Mouse (Mus musculus) lung, adult 2 months (tissue): Measurements from ENCODE around the gene B3gnt2. TPM values are rescaled to one million over a fixed set of nuclear protein-coding genes. Genes with fewer than 3 reads are reported as not detected.
A peak's percentile ranks its signal among the peaks of the same experiment; 100 is the strongest.

Experiments used
- DNase-seq: peaks from one replicate; pipeline ENCODE4 v3.0.0; 2022
- H3K4me1 ChIP-seq: fragments of 200-500 bp; 2 replicates; pipeline ENCODE4 v1.6.1; 2011; ENCODE audit warnings: low read length; ENCODE audit not compliant: control insufficient read depth, insufficient read depth
- H3K4me3 ChIP-seq: fragments of 200-500 bp; replicated peaks from 2 replicates; pipeline ENCODE3; 2011; ENCODE audit warnings: low read depth, mild to moderate bottlenecking, control low read depth, low read length; ENCODE audit errors: extremely low read depth
- CTCF ChIP-seq: fragments of 200-500 bp; IDR thresholded peaks from 2 replicates; pipeline ENCODE4 v1.5.1; 2011; ENCODE audit warnings: mild to moderate bottlenecking, low read length, control low read depth; ENCODE audit not compliant: insufficient read depth
- POLR2A ChIP-seq: fragments of 200-500 bp; IDR thresholded peaks from 2 replicates; pipeline ENCODE4 v1.6.1; 2011; ENCODE audit warnings: low read depth, mild to moderate bottlenecking, control low read depth, low read length, borderline replicate concordance; ENCODE audit errors: extremely low read depth
- WGBS: fragments of 180-500 bp; shearing (Covaris S2); methylation state at CpG from one replicate; pipeline ENCODE4 v1.1.7; 2018; 5-methylcytosine and 5-hydroxymethylcytosine counted together
- polyA plus RNA-seq: library from polyadenylated mRNA; depleted of rRNA; stranded (reverse); fragments of >200 nt; gene quantifications from 2 replicates; pipeline ENCODE4 v1.2.3, GENCODE M21; 2012; rRNA removed

The B3gnt2 gene
- polyA plus RNA-seq, 1 experiment, result 18.6 TPM

- no peak overlapping the region for H3K4me3 ChIP-seq
- WGBS, result 63% methylated on average over 2 of the region's 2 CpGs
- no peaks in the 10 kb centered on the region for H3K4me1 ChIP-seq
- no peak for TF ChIP-seq CTCF
- TF ChIP-seq POLR2A, result no peak
- DNase-seq, result no peak
Measured at GRCm38 (mm10) chr11:22720096-22720495, 140.7 kb downstream of the B3gnt2 start.

- H3K4me1 ChIP-seq, result no peaks in the 10 kb centered on the region
Measured at GRCm38 (mm10) chr11:22719570-22719969, 141.2 kb downstream of the B3gnt2 start.

GRCm38 (mm10) chr11:22718036-22718435, 142.7 kb downstream of the B3gnt2 start:
- H3K4me3 ChIP-seq, result no peak overlapping the region
- WGBS, result 96% methylated on average over 7 of the region's 7 CpGs
- DNase-seq, result no peak
- no peaks in the 10 kb centered on the region for H3K4me1 ChIP-seq
- TF ChIP-seq POLR2A, result no peak
- TF ChIP-seq CTCF, result no peak

More at GRCm38 (mm10) chr11:22719570-22719969, 141.2 kb downstream of the B3gnt2 start:
- no peak for TF ChIP-seq POLR2A
- TF ChIP-seq CTCF, result no peak
- H3K4me3 ChIP-seq, result no peak overlapping the region
- no peak for DNase-seq
- 38% methylated on average over 4 of the region's 4 CpGs for WGBS

- Histone ChIP-seq H3K4me1 (no peaks in the 10 kb centered on the region), H3K4me3 (no peak overlapping the region)
- WGBS, result 84% methylated on average over 3 of the region's 3 CpGs
- TF ChIP-seq CTCF (no peak), POLR2A (no peak)
- no peak for DNase-seq
Measured at GRCm38 (mm10) chr11:22711327-22711726, 149.4 kb downstream of the B3gnt2 start.

GRCm38 (mm10) chr11:22710596-22710995, 150.2 kb downstream of the B3gnt2 start:
- 96% methylated on average over 2 of the region's 2 CpGs for WGBS
- TF ChIP-seq POLR2A (no peak), CTCF (peak; percentile 18)
- H3K4me1 ChIP-seq, result no peaks in the 10 kb centered on the region
- H3K4me3 ChIP-seq, result no peak overlapping the region
- no peak for DNase-seq

Other genes with a start within 250 kb of the B3gnt2 start
- gene Zrsr1, start 111.0 kb upstream of the B3gnt2 start, polyA plus RNA-seq, result 10.2 and 11.5 TPM in 2 replicates
- gene Gm28048, start 121.1 kb upstream of the B3gnt2 start, polyA plus RNA-seq, result not detected in 2 replicates
- gene Commd1, start 121.4 kb upstream of the B3gnt2 start, polyA plus RNA-seq, result 4.7 and 10.0 TPM in 2 replicates
- gene Cct4, start 129.6 kb upstream of the B3gnt2 start, polyA plus RNA-seq, result 123 and 181 TPM in 2 replicates
- gene Fam161a, start 146.6 kb upstream of the B3gnt2 start, polyA plus RNA-seq, result 3.2 and 6.3 TPM in 2 replicates